Mouse (Mus musculus) lung, postnatal 0 days (tissue): Measurements from ENCODE around the gene BC003965. TPM values are rescaled to one million over a fixed set of nuclear protein-coding genes. Genes with fewer than 3 reads are reported as not detected.

Experiments used
- ATAC-seq: fragments of 200-750 bp; cut with Nextera tagmentation; 2 replicates; pipeline ENCODE4 v1.8.0; 2017; ENCODE audit warnings: moderate library complexity
- DNase-seq: peaks from one replicate; pipeline ENCODE4 v3.0.0-alpha.2; 2016; ENCODE audit warnings: low spot score
- H3K27ac ChIP-seq: fragments of 300-500 bp; sonication (generic); 2 replicates; pipeline ENCODE4 v1.5.1; 2014; ENCODE audit warnings: antibody characterized with exemption, mild to moderate bottlenecking, low read length, mixed read lengths
- H3K27me3 ChIP-seq: fragments of 300-500 bp; sonication (generic); replicated peaks from 2 replicates; pipeline ENCODE4 v1.6.1; 2014; ENCODE audit warnings: low read length, mixed read lengths; ENCODE audit not compliant: insufficient read depth
- H3K36me3 ChIP-seq: fragments of 300-500 bp; sonication (generic); 2 replicates; pipeline ENCODE4 v1.6.1; 2014; ENCODE audit warnings: low read length, mixed read lengths; ENCODE audit not compliant: insufficient read depth
- H3K4me1 ChIP-seq: fragments of 300-500 bp; sonication (generic); 2 replicates; pipeline ENCODE4 v1.6.1; 2014; ENCODE audit warnings: antibody characterized with exemption, low read depth, low read length, mixed read lengths; ENCODE audit not compliant: insufficient read depth
- H3K4me2 ChIP-seq: fragments of 300-500 bp; sonication (generic); replicated peaks from 2 replicates; pipeline ENCODE4 v1.6.1; 2014; ENCODE audit warnings: low read depth, mild to moderate bottlenecking, low read length, moderate library complexity, mixed read lengths
- H3K4me3 ChIP-seq: fragments of 300-500 bp; sonication (generic); 2 replicates; pipeline ENCODE4 v1.5.1; 2014; ENCODE audit warnings: low read depth, low read length
- H3K9ac ChIP-seq: fragments of 300-500 bp; sonication (generic); replicated peaks from 2 replicates; pipeline ENCODE4 v1.6.1; 2014; ENCODE audit warnings: low read depth, mild to moderate bottlenecking
- H3K9me3 ChIP-seq: fragments of 300-500 bp; sonication (generic); 2 replicates; pipeline ENCODE4 v1.6.1; 2016; ENCODE audit warnings: low read length, mixed read lengths
- CTCF ChIP-seq: IDR thresholded peaks from 2 replicates; pipeline ENCODE4 v1.5.1; 2016; ENCODE audit warnings: antibody characterized with exemption, mild to moderate bottlenecking
- EP300 ChIP-seq: IDR thresholded peaks from 2 replicates; pipeline ENCODE4 v1.6.1; 2016; ENCODE audit warnings: antibody characterized with exemption, mild to moderate bottlenecking, control low read depth
- WGBS: fragments of 180-500 bp; shearing (Covaris S2); extraction: QIAGEN DNeasy Blood & Tissue Kit; methylation state at CpG from one replicate; pipeline ENCODE4 v1.1.7; 2014; 5-methylcytosine and 5-hydroxymethylcytosine counted together
- polyA plus RNA-seq: library from polyadenylated mRNA; unstranded; fragments of >200 nt; fragmentation: Nextera tagmentation; extraction: Ambion mirVana; gene quantifications from 2 replicates; pipeline ENCODE4 v1.2.1, GENCODE M21; 2015

The BC003965 gene
- 18.5 and 19.5 TPM in 2 replicates for polyA plus RNA-seq

DNA sequence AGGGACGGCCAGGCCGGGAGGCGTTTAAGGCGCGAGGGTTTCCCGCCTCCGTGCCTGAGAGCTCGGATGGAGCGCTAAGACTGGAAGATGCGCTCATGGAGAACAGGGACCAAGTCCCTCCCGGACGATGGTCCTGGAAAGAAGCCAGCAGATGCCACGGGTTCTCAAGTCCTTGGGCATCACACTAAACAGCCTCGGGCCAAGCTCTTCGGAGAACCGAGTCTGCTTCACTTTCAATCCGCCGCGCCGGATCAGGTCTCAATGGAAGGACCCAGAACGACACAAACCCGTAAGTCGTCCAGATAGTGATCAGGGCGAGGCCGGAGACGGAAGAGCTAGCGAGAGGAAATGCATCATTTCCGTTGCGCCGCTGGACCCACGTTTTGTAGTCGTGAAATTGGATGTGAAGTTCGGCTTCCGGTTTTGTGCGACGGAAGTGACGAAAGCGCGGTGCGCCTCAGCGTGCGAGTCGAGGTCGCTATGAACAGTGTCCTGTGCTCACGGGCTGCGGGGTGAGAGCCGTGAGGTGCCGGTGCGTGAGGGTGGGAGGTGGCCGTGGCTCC is at the start of gene BC003965:
BC003965 (plus strand) TSS at position 426 of the 563 bp plus-strand sequence.
- TF ChIP-seq CTCF (no peak), EP300 (peak; percentile 93)
- DNase-seq, result peak; percentile 98
- peak; percentile 92 for ATAC-seq
- Histone ChIP-seq H3K9ac (peak within 1 kb of the TSS; percentile 65), H3K27me3 (no peaks in the 10 kb centered on the region), H3K36me3 (no peaks in the 10 kb centered on the region), H3K4me3 (peak within 1 kb of the TSS; percentile 58), H3K4me1 (peaks cover 7% of the 10 kb centered on the region; the same call in 1 of the 2 replicates), H3K4me2 (peak within 1 kb of the TSS; percentile 97), H3K27ac (peak within 1 kb of the TSS; percentile 91), H3K9me3 (no peaks in the 10 kb centered on the region)
- under 1% methylated on average over 50 of the region's 50 CpGs for WGBS

DNA sequence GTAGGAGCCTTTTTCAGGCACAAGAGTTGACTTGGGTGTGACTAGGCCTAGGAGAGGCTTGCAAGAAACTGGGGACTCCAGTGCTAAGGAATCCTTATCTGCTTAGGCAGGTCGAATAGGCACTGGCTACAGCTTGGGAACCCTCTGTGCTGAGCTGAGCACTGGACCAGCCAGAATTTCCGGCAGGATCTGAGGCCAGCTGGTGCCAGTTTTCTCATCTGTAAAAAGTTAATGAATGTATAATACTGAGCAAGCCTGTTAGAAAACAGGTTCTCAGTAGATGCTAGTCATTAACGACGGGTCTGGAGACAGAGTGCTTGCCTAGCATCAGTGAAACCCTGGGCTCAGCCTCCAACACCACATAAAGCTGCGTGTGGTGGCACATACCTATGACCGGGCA is 48.7 kb upstream of the BC003965 start:
- TF ChIP-seq CTCF, result no peak
- TF ChIP-seq EP300, result no peak
- ATAC-seq (no peak), DNase-seq (no peak)
- H3K9me3 ChIP-seq, result no peaks in the 10 kb centered on the region
- H3K9ac ChIP-seq, result no peak overlapping the region
- H3K27me3 ChIP-seq, result no peaks in the 10 kb centered on the region
- H3K27ac ChIP-seq, result no peak overlapping the region
- H3K36me3 ChIP-seq, result no peaks in the 10 kb centered on the region
- H3K4me1 ChIP-seq, result peaks cover 5% of the 10 kb centered on the region
- no peak overlapping the region for H3K4me3 ChIP-seq
- no peak overlapping the region for H3K4me2 ChIP-seq
- 81% methylated on average over 6 of the region's 6 CpGs for WGBS

- H3K9me3 ChIP-seq, result no peaks in the 10 kb centered on the region
- WGBS, result 94% methylated on average over 1 of the region's 1 CpGs
- TF ChIP-seq EP300 (no peak), CTCF (no peak)
- peaks cover 4% of the 10 kb centered on the region for H3K4me1 ChIP-seq
- H3K9ac ChIP-seq, result no peak overlapping the region
- no peak for DNase-seq
- no peak overlapping the region for H3K27ac ChIP-seq
- H3K36me3 ChIP-seq, result no peaks in the 10 kb centered on the region
- H3K4me2 ChIP-seq, result no peak overlapping the region
- no peak for ATAC-seq
- no peaks in the 10 kb centered on the region for H3K27me3 ChIP-seq
- no peak overlapping the region for H3K4me3 ChIP-seq
Measured at GRCm38 (mm10) chr17:25138803-25139202, 45.6 kb upstream of the BC003965 start.

DNA sequence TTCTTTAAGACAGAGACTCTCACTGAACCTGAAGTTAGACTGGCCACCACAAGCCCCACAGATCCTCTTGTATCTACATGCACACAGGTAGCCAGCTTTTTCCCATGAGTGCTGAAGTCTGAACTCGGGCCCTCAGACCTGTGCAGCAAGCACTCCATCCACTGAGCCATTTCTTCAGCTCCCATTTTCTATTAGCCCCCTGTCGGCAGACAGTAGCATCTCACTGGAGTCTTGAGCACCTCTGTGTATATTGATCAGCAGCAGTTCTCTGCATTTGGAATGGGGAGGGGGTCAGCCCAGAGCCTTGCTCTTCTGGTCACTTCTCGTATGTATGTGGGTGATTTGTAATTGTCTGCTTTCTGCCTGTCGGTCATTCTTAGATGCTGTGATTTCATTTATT is 44.4 kb upstream of the BC003965 start:
- TF ChIP-seq CTCF (peak; percentile 60), EP300 (no peak)
- no peak overlapping the region for H3K27ac ChIP-seq
- no peak overlapping the region for H3K4me3 ChIP-seq
- DNase-seq, result no peak
- no peak overlapping the region for H3K4me2 ChIP-seq
- no peaks in the 10 kb centered on the region for H3K27me3 ChIP-seq
- H3K9me3 ChIP-seq, result no peaks in the 10 kb centered on the region
- WGBS, result 58% methylated on average over 4 of the region's 4 CpGs
- no peak for ATAC-seq
- H3K36me3 ChIP-seq, result no peaks in the 10 kb centered on the region
- H3K4me1 ChIP-seq, result no peaks in the 10 kb centered on the region
- no peak overlapping the region for H3K9ac ChIP-seq

GRCm38 (mm10) chr17:25162161-25162560 is 22.2 kb upstream of the BC003965 start, which contains the start of gene Ccdc154:
Ccdc154 (plus strand) TSS chr17:25162461.
- WGBS, result 79% methylated on average over 1 of the region's 1 CpGs
- H3K27ac ChIP-seq, result no peak within 1 kb of the TSS
- ATAC-seq (no peak), DNase-seq (no peak)
- TF ChIP-seq EP300, result no peak
- H3K4me3 ChIP-seq, result no peak within 1 kb of the TSS
- H3K9ac ChIP-seq, result no peak within 1 kb of the TSS
- no peaks in the 10 kb centered on the region for H3K27me3 ChIP-seq
- H3K4me1 ChIP-seq, result no peaks in the 10 kb centered on the region
- H3K9me3 ChIP-seq, result no peaks in the 10 kb centered on the region
- peaks cover 10% of the 10 kb centered on the region; the same call in 1 of the 2 replicates for H3K36me3 ChIP-seq
- H3K4me2 ChIP-seq, result no peak within 1 kb of the TSS

GRCm38 (mm10) chr17:25163387-25163786 is 21.0 kb upstream of the BC003965 start:
- Histone ChIP-seq H3K9ac (no peak overlapping the region), H3K4me2 (no peak overlapping the region), H3K27ac (no peak overlapping the region), H3K36me3 (peaks cover 7% of the 10 kb centered on the region; the same call in 1 of the 2 replicates), H3K4me3 (no peak overlapping the region), H3K9me3 (no peaks in the 10 kb centered on the region), H3K27me3 (no peaks in the 10 kb centered on the region), H3K4me1 (no peaks in the 10 kb centered on the region)
- 73% methylated on average over 7 of the region's 7 CpGs for WGBS
- no peak for TF ChIP-seq CTCF
- DNase-seq (no peak), ATAC-seq (no peak)

DNA sequence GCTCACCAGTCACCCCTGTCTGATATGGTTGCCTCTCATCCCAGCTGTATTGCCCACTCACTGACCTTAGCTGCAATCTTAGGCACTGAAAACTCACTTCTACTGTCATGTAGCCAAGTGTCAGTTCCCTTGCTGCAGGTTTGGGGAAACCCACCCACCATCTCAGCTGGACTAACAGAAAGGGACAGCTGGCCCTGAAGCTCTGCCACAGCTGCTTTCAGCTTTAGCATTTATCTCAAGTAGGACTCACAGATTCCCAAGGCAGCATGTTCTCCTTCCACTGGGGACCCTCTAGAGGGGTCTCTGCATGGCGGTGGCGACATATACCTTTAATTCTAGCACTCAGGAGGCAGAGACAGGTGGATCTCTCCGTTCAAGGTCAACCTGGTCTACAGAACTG is 19.6 kb upstream of the BC003965 start:
- no peaks in the 10 kb centered on the region for H3K36me3 ChIP-seq
- H3K9ac ChIP-seq, result no peak overlapping the region
- H3K9me3 ChIP-seq, result no peaks in the 10 kb centered on the region
- TF ChIP-seq CTCF, result no peak
- TF ChIP-seq EP300, result no peak
- H3K4me3 ChIP-seq, result no peak overlapping the region
- WGBS, result 91% methylated on average over 3 of the region's 3 CpGs
- DNase-seq (no peak), ATAC-seq (no peak)
- H3K4me2 ChIP-seq, result no peak overlapping the region
- no peaks in the 10 kb centered on the region for H3K27me3 ChIP-seq
- H3K4me1 ChIP-seq, result no peaks in the 10 kb centered on the region
- H3K27ac ChIP-seq, result no peak overlapping the region
